Mouse (Mus musculus) small intestine, adult 2 months (tissue): ENCODE measurements at regions not wholly inside any gene's neighbourhood (a gene's known extent, or its start where the extent isn't known, plus 50 kb on each side); places are given as distances from the start of the nearest gene placed in this dataset.

Source experiments
- H3K27ac ChIP-seq: fragments of 200-500 bp; 2 replicates; pipeline ENCODE4 v1.5.1; 2012; ENCODE audit warnings: low read depth, low read length, control low read depth, inconsistent platforms; ENCODE audit not compliant: insufficient read depth
- H3K27me3 ChIP-seq: fragments of 200-500 bp; 2 replicates; pipeline ENCODE4 v1.6.1; 2012; ENCODE audit warnings: mild to moderate bottlenecking, moderate library complexity, low read length, inconsistent platforms; ENCODE audit not compliant: control insufficient read depth, insufficient read depth
- H3K36me3 ChIP-seq: fragments of 200-500 bp; 2 replicates; pipeline ENCODE4 v1.6.1; 2012; ENCODE audit warnings: mild to moderate bottlenecking, low read length, control low read depth, inconsistent platforms; ENCODE audit not compliant: control insufficient read depth, insufficient read depth
- H3K4me1 ChIP-seq: fragments of 200-500 bp; 2 replicates; pipeline ENCODE4 v1.6.1; 2012; ENCODE audit warnings: low read length, inconsistent platforms, mixed read lengths; ENCODE audit not compliant: control insufficient read depth, insufficient read depth, insufficient read length
- H3K4me3 ChIP-seq: fragments of 200-500 bp; 2 replicates; pipeline ENCODE4 v1.5.1; 2012; ENCODE audit warnings: low read depth, mild to moderate bottlenecking, control low read depth, inconsistent platforms, low read length, moderate library complexity
- CTCF ChIP-seq: fragments of 200-500 bp; IDR thresholded peaks from 2 replicates; pipeline ENCODE4 v1.5.1; 2012; ENCODE audit warnings: low read depth, mild to moderate bottlenecking, control low read depth, inconsistent platforms, low read length, moderate library complexity, mixed read lengths; ENCODE audit not compliant: insufficient replicate concordance, insufficient read length; ENCODE audit errors: extremely low read depth
- POLR2A ChIP-seq: fragments of 200-500 bp; IDR thresholded peaks from 2 replicates; pipeline ENCODE4 v1.6.1; 2012; ENCODE audit warnings: low read depth, mild to moderate bottlenecking, control low read depth, inconsistent platforms, low read length, moderate library complexity
- WGBS: fragments of 180-500 bp; shearing (Covaris S2); methylation state at CpG from one replicate; pipeline ENCODE4 v1.1.7; 2018; 5-methylcytosine and 5-hydroxymethylcytosine counted together

DNA sequence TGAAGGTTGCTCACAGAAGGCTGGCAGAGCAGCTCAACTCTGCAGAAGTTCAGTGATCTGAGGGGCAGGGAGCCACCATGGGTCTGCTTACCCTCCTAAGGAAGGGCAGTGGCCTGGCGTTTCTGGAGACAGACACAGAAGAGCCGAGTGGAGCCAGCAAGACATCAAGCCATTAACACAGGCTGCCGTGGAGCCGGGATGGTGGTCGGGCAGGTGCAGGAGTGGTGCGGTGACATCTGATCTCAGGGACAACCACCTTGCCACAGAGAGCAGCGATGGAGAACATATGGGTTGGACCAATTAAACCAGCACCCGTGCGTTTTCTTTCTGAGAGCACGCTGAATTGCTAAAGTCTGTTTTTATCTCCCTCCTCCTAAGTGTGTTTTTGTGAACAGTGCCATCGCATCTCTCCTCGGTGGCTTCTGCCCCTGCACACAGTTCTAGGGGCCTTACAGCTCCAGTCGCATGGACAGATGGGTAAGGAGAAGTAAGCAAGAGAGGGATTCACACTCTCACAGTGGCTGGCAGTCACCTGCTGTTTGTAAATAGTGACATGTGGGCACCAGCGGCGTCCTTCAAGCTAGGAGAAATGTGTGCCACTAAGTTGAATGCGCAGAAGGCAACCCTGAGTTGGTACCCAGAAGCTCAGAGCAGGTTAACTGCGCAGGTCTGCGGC is 158.2 kb upstream of the Irx1 start:
- TF ChIP-seq POLR2A (no peak), CTCF (no peak)
- H3K36me3 ChIP-seq = no peaks in the 10 kb centered on the region

DNA sequence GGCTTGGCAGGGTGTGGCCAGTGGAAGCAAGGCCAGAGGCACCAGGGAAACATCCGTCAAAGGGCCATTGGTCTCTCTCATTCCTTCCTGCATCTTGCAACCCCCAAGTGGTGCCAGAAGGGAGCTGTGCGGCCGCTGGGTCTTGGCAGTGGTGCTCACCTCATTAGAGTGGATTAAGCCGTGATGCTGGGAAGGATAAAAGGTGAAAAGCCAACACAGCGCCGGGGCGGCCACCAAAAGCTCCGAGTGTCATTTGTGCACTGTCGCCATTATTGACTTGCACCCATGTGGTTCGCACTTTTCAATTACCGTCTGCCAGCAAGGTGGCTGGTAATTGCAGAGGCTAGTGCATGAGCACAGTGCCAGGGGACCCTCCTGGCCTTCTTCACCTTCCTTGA is 158.7 kb upstream of the Irx1 start:
- H3K27ac ChIP-seq = no peak overlapping the region
- no peaks in the 10 kb centered on the region for H3K36me3 ChIP-seq
- H3K4me1 ChIP-seq = peaks cover 2% of the 10 kb centered on the region; the same call in 1 of the 2 replicates
- H3K27me3 ChIP-seq = no peaks in the 10 kb centered on the region
- WGBS = 75% methylated on average over 11 of the region's 11 CpGs
- H3K4me3 ChIP-seq = no peak overlapping the region
- TF ChIP-seq CTCF (no peak), POLR2A (no peak)

More for the DNA sequence above, 158.2 kb upstream of the Irx1 start:
- no peaks in the 10 kb centered on the region for H3K27me3 ChIP-seq
- H3K27ac ChIP-seq = no peak overlapping the region
- peaks cover 2% of the 10 kb centered on the region; the same call in 1 of the 2 replicates for H3K4me1 ChIP-seq
- H3K4me3 ChIP-seq = no peak overlapping the region
- 84% methylated on average over 18 of the region's 18 CpGs for WGBS

GRCm38 (mm10) chr13:72128306-72128705 is 164.8 kb upstream of the Irx1 start:
- 87% methylated on average over 1 of the region's 1 CpGs for WGBS
- Histone ChIP-seq H3K27ac (no peak overlapping the region), H3K4me1 (no peaks in the 10 kb centered on the region), H3K4me3 (no peak overlapping the region), H3K36me3 (no peaks in the 10 kb centered on the region), H3K27me3 (no peaks in the 10 kb centered on the region)
- TF ChIP-seq POLR2A (no peak), CTCF (no peak)

DNA sequence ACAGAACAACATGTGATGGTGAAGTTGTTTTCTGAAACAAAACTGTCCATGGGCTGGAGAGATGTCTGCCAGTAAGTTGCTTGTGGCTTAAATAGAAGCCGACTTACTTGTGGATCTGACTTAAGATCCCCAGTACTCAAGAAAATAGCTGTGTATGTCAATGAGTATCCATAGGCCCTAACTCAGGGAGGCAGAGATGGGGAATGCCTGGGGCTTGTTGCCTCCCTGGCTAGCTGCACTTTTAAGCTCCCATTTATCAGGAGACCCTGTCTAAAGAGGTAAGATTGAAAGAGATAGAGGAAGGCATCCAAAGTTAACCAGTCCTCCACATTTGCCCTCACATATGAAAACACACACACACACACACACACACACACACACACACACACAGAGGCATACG is 167.8 kb upstream of the Irx1 start:
- no peak overlapping the region for H3K27ac ChIP-seq
- H3K4me3 ChIP-seq = no peak overlapping the region
- H3K36me3 ChIP-seq = no peaks in the 10 kb centered on the region
- H3K27me3 ChIP-seq = no peaks in the 10 kb centered on the region
- no peaks in the 10 kb centered on the region for H3K4me1 ChIP-seq
- WGBS = 81% methylated on average over 2 of the region's 2 CpGs
- TF ChIP-seq CTCF (no peak), POLR2A (no peak)

- Histone ChIP-seq H3K4me1 (no peaks in the 10 kb centered on the region), H3K36me3 (no peaks in the 10 kb centered on the region), H3K27me3 (no peaks in the 10 kb centered on the region), H3K27ac (no peak overlapping the region), H3K4me3 (no peak overlapping the region)
- TF ChIP-seq CTCF (no peak), POLR2A (no peak)
- 76% methylated on average over 8 of the region's 8 CpGs for WGBS
These were observed 170.7 kb upstream of the Irx1 start for GRCm38 (mm10) chr13:72134101-72134768.

GRCm38 (mm10) chr13:72166225-72166624 is 202.7 kb upstream of the Irx1 start:
- Histone ChIP-seq H3K4me1 (no peaks in the 10 kb centered on the region), H3K36me3 (no peaks in the 10 kb centered on the region), H3K27me3 (no peaks in the 10 kb centered on the region), H3K27ac (no peak overlapping the region), H3K4me3 (no peak overlapping the region)
- TF ChIP-seq CTCF (no peak), POLR2A (no peak)
- 67% methylated on average over 2 of the region's 2 CpGs for WGBS

DNA sequence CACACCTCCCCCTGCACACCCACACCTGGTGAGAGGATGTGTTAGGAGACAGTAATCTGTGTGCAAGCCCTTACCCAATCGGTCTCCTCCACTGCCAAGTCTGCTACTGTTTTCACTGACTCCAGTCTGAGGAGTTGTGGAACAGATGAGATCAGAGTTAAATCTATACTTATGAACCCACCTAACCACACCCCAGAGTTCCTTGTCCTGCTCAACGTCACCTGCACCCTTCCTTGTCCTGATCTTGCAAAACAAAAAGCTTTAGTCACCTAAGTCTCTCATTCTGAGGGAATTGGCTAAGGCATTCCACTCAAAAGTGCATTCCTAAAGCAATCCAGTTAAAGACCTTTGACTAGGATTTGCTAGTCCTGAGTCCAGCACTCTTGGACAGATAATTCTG is 203.9 kb upstream of the Irx1 start:
- Histone ChIP-seq H3K4me3 (no peak overlapping the region), H3K27me3 (no peaks in the 10 kb centered on the region), H3K36me3 (no peaks in the 10 kb centered on the region), H3K4me1 (no peaks in the 10 kb centered on the region), H3K27ac (no peak overlapping the region)
- WGBS = 50% methylated on average over 2 of the region's 2 CpGs
- no peak for TF ChIP-seq CTCF
- no peak for TF ChIP-seq POLR2A

DNA sequence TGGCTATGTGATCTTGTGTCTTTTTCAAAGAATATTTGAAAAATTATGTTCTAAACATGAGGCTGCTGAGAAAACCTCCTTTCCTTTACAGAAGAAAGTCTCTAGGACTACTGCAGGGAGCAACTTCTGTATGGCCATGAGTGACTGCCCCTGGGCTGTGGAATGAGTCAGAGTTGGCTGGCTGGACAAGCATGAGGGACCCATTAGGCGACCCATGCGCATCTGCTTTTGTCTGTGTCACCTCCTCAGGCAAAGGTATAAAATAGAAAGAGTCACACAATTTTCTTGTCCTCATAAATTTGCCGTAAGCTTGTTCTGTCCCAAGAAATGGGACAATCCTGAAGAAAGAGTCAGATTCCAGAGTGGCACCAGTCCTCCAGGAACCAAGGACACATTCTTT is 220.1 kb upstream of the Irx1 start:
- Histone ChIP-seq H3K4me3 (no peak overlapping the region), H3K36me3 (no peaks in the 10 kb centered on the region), H3K27me3 (no peaks in the 10 kb centered on the region), H3K27ac (no peak overlapping the region), H3K4me1 (no peaks in the 10 kb centered on the region)
- 92% methylated on average over 3 of the region's 3 CpGs for whole genome bisulfite sequencing
- TF ChIP-seq CTCF (no peak), POLR2A (no peak)
